ENCODE assay signal across 26 mouse cellular contexts in the genomic region with DNA sequence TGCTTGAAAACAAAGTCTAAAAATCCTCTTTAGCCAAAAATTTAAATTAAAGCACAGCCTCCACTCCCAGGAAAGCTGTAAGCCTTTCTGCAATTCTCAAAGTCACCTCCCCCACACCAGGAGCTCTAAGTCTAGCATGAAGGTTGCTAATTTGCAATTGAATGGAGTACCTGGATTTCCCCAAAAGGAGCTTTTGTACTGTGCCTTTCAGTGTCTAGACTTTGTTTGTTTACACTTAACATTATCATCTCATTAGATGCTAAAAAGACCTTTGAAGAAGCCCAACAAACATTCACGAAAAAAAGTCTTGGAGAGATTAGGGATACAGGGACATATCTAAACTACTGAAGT. TPM values are rescaled to one million over a fixed set of nuclear protein-coding genes. Genes with fewer than 3 reads are reported as not detected.
DNase-seq lines count a peak whose midpoint lies in the region; TF ChIP-seq lines count a peak whose summit lies in the region.
"Had no signal": no experiment of that assay in that cellular context is flagged by ENCODE, and none has a peak within 500 bp of the region (broad histone marks: within the 10 kb centered on the region; RNA-seq: fewer than 3 reads in every experiment).

No protein-coding gene starts in this region.

- no peaks in the 10 kb centered on the region for H3K27me3 ChIP-seq in E14TG2a.4 (ENCODE audit: insufficient read depth, low read length)
- H3K27me3 ChIP-seq: CH12.LX; embryonic facial prominence, embryonic 12.5 days; forebrain, embryonic 13.5 days; forebrain, embryonic 15.5 days had no signal

- TF ChIP-seq CTCF in E14TG2a.4 (conservative IDR thresholded peaks at IDR 0.05; ENCODE audit: low read length), result no peak

- peaks cover 63% of the 10 kb centered on the region for H3K4me1 ChIP-seq in E14TG2a.4 (replicated peaks; ENCODE audit: low read depth, low read length)
- H3K4me1 ChIP-seq: embryonic facial prominence, embryonic 10.5 days; embryonic facial prominence, embryonic 12.5 days; forebrain, embryonic 13.5 days; forebrain, embryonic 15.5 days had no signal

- H3K36me3 ChIP-seq in E14TG2a.4 (ENCODE audit: insufficient read depth, low read length), result 0 out of 2 replicates have a peak, but pooled peaks cover 4% of the 10 kb centered on the region
- H3K36me3 ChIP-seq: embryonic facial prominence, embryonic 10.5 days; embryonic facial prominence, embryonic 12.5 days; forebrain, embryonic 15.5 days; G1E had no signal

- DNase-seq in ES-CJ7 (ENCODE audit: low read depth, low spot score), result peak; percentile 90
- DNase-seq in R1 (ENCODE audit: low read depth, low spot score), result peak; percentile 94
- peak; percentile 84 for DNase-seq in ZHBTc4 (ENCODE audit: low read depth, low spot score)
- no peak for DNase-seq in urinary bladder, postnatal 10 days (ENCODE audit: low spot score)
- no peak for DNase-seq in left cerebral cortex, postnatal 36 days (ENCODE audit: low spot score in 2 of 2)
- no peak for DNase-seq in testis, postnatal 10 days (ENCODE audit: low spot score)
- DNase-seq: adrenal gland, adult 2 months; adrenal gland, postnatal 10 days; adrenal gland, postnatal 25 days; B cell, adult 2 months; cerebellum, adult 11 months; cerebellum, adult 18-20 months; cerebellum, adult 8-10 months; cerebellum, adult 9-11 months; cerebellum, postnatal 14 days; cerebellum, postnatal 36 days; forebrain, postnatal 0 days had no signal

- H3K4me3 ChIP-seq in E14TG2a.4 (replicated peaks; ENCODE audit: low read length), result peak overlapping the region; percentile 21; the same call in 1 of the 2 replicates
- H3K4me3 ChIP-seq: embryonic facial prominence, embryonic 10.5 days; embryonic facial prominence, embryonic 12.5 days; forebrain, embryonic 13.5 days; forebrain, embryonic 15.5 days had no signal

- H3K9me3 ChIP-seq in E14TG2a.4 (ENCODE audit: low read length), result no peaks in the 10 kb centered on the region
- H3K9me3 ChIP-seq: embryonic facial prominence, embryonic 10.5 days; embryonic facial prominence, embryonic 12.5 days; forebrain, embryonic 13.5 days; forebrain, embryonic 15.5 days; G1E had no signal

- intact Hi-C loops in left cerebral cortex, postnatal 36 days (cut with DNase I), result no loop called here

RNA-seq across cellular contexts. Expression of gene Vmn2r3, which starts 23.8 kb away (rescaled TPM):
- total RNA-seq in left cerebral cortex, postnatal 36 days (2021), result not detected
- total RNA-seq: adrenal gland, adult 2 months; adrenal gland, postnatal 10 days; adrenal gland, postnatal 25 days; adrenal gland, postnatal 4 days; CH12.LX; common myeloid progenitor, adult 5-6 weeks; forebrain, postnatal 0 days had no signal

Comparison
In these comparisons a context has a peak if more than half of its experiments do, and no peak if none do; other contexts are left out.
1. DNase-seq: peak in ES-CJ7 (single experiment), R1 (single experiment) and ZHBTc4 (single experiment); none in urinary bladder, postnatal 10 days (single experiment), left cerebral cortex, postnatal 36 days (0 of 2) and testis, postnatal 10 days (single experiment).